Comparison of ENCODE assay signal across 8 mouse cellular contexts in the genomic region with DNA sequence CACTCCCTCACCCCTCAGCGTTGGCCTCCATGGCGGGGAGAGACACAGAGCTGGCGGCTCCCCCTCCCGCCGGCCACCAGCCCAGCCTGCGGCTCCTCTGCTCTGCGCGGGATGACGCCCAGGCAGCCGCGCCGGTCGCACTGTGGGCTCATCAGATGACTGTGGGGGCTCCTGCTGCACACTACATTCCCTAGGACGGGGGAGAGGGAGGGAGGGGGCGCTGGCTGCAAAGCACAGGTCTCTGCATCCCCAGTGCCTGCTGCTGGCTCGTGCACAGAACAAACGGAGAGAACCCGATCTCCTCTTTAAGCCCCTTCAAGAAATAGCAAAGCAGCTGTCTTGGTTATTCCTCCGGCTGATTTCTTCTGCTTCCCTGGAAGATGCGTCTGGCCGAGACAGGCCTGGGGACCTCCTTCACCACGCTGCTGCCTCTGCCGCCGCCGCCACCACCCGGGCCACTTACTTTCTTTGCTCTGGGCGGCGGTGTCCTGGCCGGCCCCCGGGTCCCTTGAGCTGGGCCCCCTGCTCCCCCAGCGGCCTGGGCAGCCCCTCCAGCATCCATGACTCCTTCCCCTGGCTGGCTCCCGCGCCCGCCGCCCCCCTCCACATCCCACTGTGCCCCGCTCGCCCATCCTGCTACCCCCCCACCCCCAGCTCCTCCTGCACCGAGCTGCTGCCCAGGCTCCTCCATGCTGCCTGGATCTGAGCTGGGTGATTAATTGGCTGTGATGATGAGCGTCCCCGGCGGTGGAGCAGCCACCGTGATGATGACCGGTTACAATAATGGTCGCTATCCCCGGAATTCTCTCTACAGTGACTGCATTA.
DNase-seq lines count a peak whose midpoint lies in the region; ATAC-seq and TF ChIP-seq lines count a peak whose summit lies in the region.

No protein-coding gene starts in this region.

- no peaks in the 10 kb centered on the region for H3K9me3 ChIP-seq in forebrain, postnatal 0 days (ENCODE audit: low read length)
- no peaks in the 10 kb centered on the region for H3K9me3 ChIP-seq in liver, embryonic 16.5 days (replicated peaks; ENCODE audit: control insufficient read depth, low read length)
- no peaks in the 10 kb centered on the region for H3K9me3 ChIP-seq in stomach, embryonic 14.5 days (ENCODE audit: control insufficient read depth, low read depth, low read length)

- WGBS in cerebellum, adult 2 months, result under 1% methylated on average over 45 of the region's 45 CpGs
- WGBS in forebrain, postnatal 0 days, result 2% methylated on average over 45 of the region's 45 CpGs
- WGBS in liver, embryonic 16.5 days (ENCODE audit: insufficient replicate concordance), result 7% methylated on average over 43 of the region's 45 CpGs
- WGBS in stomach, embryonic 14.5 days, result under 1% methylated on average over 45 of the region's 45 CpGs

- H3K36me3 ChIP-seq in forebrain, postnatal 0 days (ENCODE audit: insufficient read depth), result no peaks in the 10 kb centered on the region
- no peaks in the 10 kb centered on the region for H3K36me3 ChIP-seq in liver, embryonic 16.5 days (ENCODE audit: control insufficient read depth, insufficient read depth)
- H3K36me3 ChIP-seq in stomach, embryonic 14.5 days (ENCODE audit: control insufficient read depth, insufficient read depth, low read length), result no peaks in the 10 kb centered on the region

- peak overlapping the region; percentile 77 for H3K9ac ChIP-seq in forebrain, postnatal 0 days
- no peak overlapping the region for H3K9ac ChIP-seq in liver, embryonic 16.5 days (ENCODE audit: low read depth, low read length)
- peak overlapping the region; percentile 7; the same call in 1 of the 2 replicates for H3K9ac ChIP-seq in stomach, embryonic 14.5 days (replicated peaks; ENCODE audit: low read depth, low read length)

- no peak for TF ChIP-seq CTCF in cerebellum, adult 2 months (IDR thresholded peaks at IDR 0.05; ENCODE audit: borderline replicate concordance, insufficient read depth, low read depth, low read length)
- TF ChIP-seq CTCF in forebrain, postnatal 0 days (IDR thresholded peaks at IDR 0.05; ENCODE audit: low read depth), result peak; percentile 33; the same call in 1 of the 2 replicates
- TF ChIP-seq CTCF in layer of hippocampus, adult 2 months (conservative IDR thresholded peaks at IDR 0.05), result no peak; the same call in 1 of the 2 replicates

- DNase-seq in cerebellum, adult 2 months, result peak; percentile 31 to 46
- DNase-seq in cerebellum, adult 11-12 months, result no peak
- peak; percentile 35 for DNase-seq in R1 (ENCODE audit: low read depth, low spot score)
- peak; percentile 76 for DNase-seq in forebrain, postnatal 0 days
- peak; percentile 67 to 73 for DNase-seq in layer of hippocampus, adult 2 months (ENCODE audit: low spot score in 2 of 2)
- no peak for DNase-seq in c-Kit-positive CD71-positive TER-119-positive erythroid progenitor cells, embryonic 14.5 days (ENCODE audit: low spot score)

- H3K27me3 ChIP-seq in cerebellum, adult 2 months (ENCODE audit: control insufficient read depth, insufficient read depth, low read length), result no peaks in the 10 kb centered on the region
- H3K27me3 ChIP-seq in forebrain, postnatal 0 days (ENCODE audit: insufficient read depth, low read length), result no peaks in the 10 kb centered on the region
- H3K27me3 ChIP-seq in liver, embryonic 16.5 days (ENCODE audit: control insufficient read depth, insufficient read depth, low read depth, low read length), result peaks cover 18% of the 10 kb centered on the region
- no peaks in the 10 kb centered on the region for H3K27me3 ChIP-seq in stomach, embryonic 14.5 days (ENCODE audit: control insufficient read depth, insufficient read depth, low read length)

- peaks cover 4% of the 10 kb centered on the region; the same call in 1 of the 2 replicates for H3K4me1 ChIP-seq in cerebellum, adult 2 months (ENCODE audit: control insufficient read depth, insufficient read depth, low read length)
- H3K4me1 ChIP-seq in forebrain, postnatal 0 days (ENCODE audit: insufficient read depth), result peaks cover 18% of the 10 kb centered on the region
- H3K4me1 ChIP-seq in liver, embryonic 16.5 days (ENCODE audit: control insufficient read depth, low read depth, low read length), result no peaks in the 10 kb centered on the region
- H3K4me1 ChIP-seq in stomach, embryonic 14.5 days (ENCODE audit: control insufficient read depth, insufficient read depth, low read length), result no peaks in the 10 kb centered on the region

- peak overlapping the region; percentile 93 for H3K4me2 ChIP-seq in forebrain, postnatal 0 days (ENCODE audit: low read depth)
- H3K4me2 ChIP-seq in liver, embryonic 16.5 days (ENCODE audit: low read depth, low read length), result peak overlapping the region; percentile 24; the same call in 1 of the 2 replicates
- H3K4me2 ChIP-seq in stomach, embryonic 14.5 days (replicated peaks; ENCODE audit: low read depth, low read length), result peak overlapping the region; percentile 74

- peak overlapping the region; percentile 43; the same call in 1 of the 2 replicates for H3K27ac ChIP-seq in cerebellum, adult 2 months (ENCODE audit: insufficient read depth, low read length)
- peak overlapping the region; percentile 91 for H3K27ac ChIP-seq in forebrain, postnatal 0 days (ENCODE audit: low read depth, low read length)
- H3K27ac ChIP-seq in layer of hippocampus, adult 2 months, result peak overlapping the region; percentile 96
- no peak overlapping the region for H3K27ac ChIP-seq in liver, embryonic 16.5 days (ENCODE audit: low read length)
- H3K27ac ChIP-seq in stomach, embryonic 14.5 days (ENCODE audit: low read length), result no peak overlapping the region

- TF ChIP-seq POLR2A in cerebellum, adult 2 months (IDR thresholded peaks at IDR 0.05; ENCODE audit: borderline replicate concordance, insufficient read depth, low read length), result no peak

- peak; percentile 94 for ATAC-seq in forebrain, postnatal 0 days
- ATAC-seq in liver, embryonic 16.5 days (ENCODE audit: low read depth), result no peak
- peak; percentile 53; the same call in 1 of the 2 replicates for ATAC-seq in stomach, embryonic 14.5 days (ENCODE audit: insufficient number of reproducible peaks, insufficient read depth, low FRiP score, low read depth)

- H3K4me3 ChIP-seq in cerebellum, adult 2 months (replicated peaks; ENCODE audit: insufficient read depth, low read depth, low read length), result peak overlapping the region; percentile 77
- H3K4me3 ChIP-seq in forebrain, postnatal 0 days (ENCODE audit: low read depth, low read length), result peak overlapping the region; percentile 55
- H3K4me3 ChIP-seq in layer of hippocampus, adult 2 months, result peak overlapping the region; percentile 78
- H3K4me3 ChIP-seq in liver, embryonic 16.5 days (ENCODE audit: low read depth, low read length), result no peak overlapping the region
- peak overlapping the region; percentile 31 for H3K4me3 ChIP-seq in stomach, embryonic 14.5 days (ENCODE audit: low read depth, low read length)

Comparison
In these comparisons a context has a peak if more than half of its experiments do, and no peak if none do; other contexts are left out.
1. DNase-seq: peak in cerebellum, adult 2 months (2 of 2), R1 (single experiment), forebrain, postnatal 0 days (single experiment) and layer of hippocampus, adult 2 months (2 of 2); none in cerebellum, adult 11-12 months (single experiment) and c-Kit-positive CD71-positive TER-119-positive erythroid progenitor cells, embryonic 14.5 days (single experiment).
2. H3K27ac ChIP-seq: peak in cerebellum, adult 2 months (single experiment), forebrain, postnatal 0 days (single experiment) and layer of hippocampus, adult 2 months (single experiment); none in liver, embryonic 16.5 days (single experiment) and stomach, embryonic 14.5 days (single experiment).
3. H3K4me2 ChIP-seq: peak in every context shown above with its lines; median percentile 93 in forebrain, postnatal 0 days; 74 in stomach, embryonic 14.5 days; 24 in liver, embryonic 16.5 days.